Mouse (Mus musculus) ZHBTc4 (cell line): ENCODE data around the gene Abhd16a.

ENCODE experiments used
- DNase-seq: peaks from one replicate; pipeline ENCODE4 v3.0.0-alpha.2; 2011; ENCODE audit warnings: low read depth, low spot score

Gene Abhd16a

DNA sequence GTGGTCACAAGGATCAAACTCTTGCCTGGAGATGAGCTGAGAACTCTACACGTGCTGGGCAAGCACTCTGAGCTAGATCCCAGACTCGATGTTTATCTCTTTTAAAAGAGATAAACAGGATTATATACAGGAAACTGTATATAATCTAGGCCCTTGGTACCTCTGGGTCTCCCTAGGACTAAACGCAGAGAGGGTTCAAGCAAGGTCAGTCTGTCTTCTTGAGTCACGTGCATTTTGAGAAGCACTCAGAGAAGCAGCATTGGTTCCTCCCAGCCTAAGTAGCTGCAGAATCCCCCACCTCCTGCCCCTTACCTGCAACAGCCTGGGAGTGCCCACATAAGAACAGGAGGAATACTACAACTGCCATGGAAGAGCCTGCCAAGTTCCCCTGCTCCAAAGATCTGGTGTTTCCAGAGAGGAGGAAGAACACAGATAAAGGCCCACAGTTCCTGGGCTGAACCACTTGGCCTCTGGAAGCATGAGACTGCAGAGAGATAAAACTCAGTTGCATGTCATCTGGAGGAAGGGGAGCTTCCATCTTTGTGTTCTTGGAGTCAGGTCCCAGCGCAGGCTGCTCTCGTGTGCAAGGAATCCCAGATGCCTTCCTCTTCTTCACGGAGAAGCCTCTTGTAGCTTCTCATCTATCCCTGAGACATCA is 3.7 kb upstream of the Abhd16a start, which contains the start of gene Ly6g6f:
Gene Ly6g6f, minus strand, starts transcription at position 403 of the 658 bp plus-strand sequence.
- no peak for DNase-seq

DNA sequence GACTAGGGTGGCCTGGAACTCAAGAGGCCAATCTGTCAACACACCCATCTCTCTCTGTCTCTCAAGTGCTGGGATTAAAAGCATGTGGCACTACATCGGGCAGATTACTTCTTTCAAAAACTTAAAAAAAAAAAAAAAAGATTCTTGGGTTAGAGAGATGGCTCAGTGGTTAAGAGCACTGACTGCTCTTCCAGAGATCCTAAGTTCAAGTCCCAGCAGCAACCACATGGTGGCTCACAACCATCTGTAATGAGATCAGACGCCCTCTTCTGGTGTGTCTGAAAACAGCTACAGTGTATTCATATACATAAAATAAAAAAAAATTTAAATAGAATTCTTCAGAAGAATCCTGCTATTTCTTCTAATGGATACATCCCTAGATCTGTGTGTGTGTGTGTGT is 912 bp upstream of the Abhd16a start:
- DNase-seq: peak; percentile 51

DNA sequence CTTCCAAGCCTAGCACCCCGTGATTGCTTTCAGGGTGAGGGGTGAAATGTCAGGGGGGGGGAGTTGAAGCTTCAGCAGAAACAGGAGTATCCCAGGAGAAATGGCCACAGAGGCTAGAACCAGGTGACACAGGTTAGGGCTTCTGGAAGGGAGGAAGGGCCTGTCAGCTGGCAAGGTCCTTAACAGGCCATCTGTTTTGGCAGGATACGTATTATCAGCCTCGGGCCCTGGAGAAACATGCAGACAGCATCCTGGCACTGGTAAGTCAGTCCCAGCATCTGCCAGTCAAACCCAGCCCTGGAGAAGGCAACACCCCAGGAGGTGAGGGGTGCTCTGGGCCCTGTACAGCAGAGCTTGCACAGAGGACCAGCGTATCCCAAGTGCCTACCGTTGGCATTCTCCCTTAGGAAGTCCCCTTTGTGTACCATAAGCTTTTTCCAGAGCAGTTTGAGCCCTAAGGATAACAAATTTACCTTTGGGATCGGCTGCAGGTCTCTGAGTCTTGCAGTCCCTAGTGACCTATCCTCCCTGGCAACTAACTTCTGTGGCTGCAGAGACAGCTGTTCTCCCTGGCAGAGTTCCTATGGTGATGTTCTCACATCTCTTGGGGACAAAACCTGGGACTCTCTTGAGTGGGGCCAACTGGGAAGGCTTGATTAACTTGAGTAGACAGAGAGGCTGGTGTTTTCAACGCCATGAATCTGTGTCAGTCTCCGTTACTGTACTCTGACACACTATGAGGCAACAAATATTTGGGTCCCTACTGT is 1.3 kb downstream of the Abhd16a start:
- DNase-seq: no peak

DNA sequence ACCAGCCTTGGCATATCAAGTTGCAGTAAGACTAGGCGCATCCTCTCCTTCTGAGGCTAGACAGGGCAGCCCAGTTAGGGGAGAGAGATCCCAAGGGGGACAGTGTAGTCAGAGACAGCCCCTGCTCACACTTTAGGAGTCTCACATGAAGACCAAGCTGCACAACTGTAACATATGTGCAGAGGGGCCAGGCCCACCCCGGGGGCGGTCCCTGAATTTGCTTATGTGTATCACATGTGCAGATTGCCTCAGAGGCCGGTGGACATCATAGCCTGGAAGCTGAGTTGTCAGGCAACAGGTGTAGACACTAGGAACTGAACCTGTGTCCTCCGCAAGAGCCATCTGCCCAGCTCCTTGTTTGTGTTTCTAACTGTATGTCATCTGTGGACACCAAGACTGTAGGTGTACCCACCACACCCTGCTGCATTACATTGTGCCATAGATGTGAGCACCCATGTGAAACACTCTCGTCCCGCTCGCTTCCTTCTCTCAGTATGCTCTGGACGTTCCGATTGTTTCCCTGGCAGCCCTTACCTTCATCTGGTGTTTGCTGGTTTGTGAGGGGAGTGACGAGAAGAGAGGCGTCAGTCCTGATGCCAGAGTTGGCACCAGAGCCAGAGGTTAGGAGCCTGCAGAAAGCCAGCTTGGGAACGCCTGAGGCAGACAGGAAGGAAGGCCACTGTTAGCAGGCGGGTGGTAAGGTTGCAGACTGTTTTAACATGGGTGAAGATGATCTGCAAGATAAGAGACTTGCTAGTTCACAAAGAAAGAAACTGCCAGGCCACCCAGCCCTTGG is 3.5 kb downstream of the Abhd16a start:
- no peak for DNase-seq

DNA sequence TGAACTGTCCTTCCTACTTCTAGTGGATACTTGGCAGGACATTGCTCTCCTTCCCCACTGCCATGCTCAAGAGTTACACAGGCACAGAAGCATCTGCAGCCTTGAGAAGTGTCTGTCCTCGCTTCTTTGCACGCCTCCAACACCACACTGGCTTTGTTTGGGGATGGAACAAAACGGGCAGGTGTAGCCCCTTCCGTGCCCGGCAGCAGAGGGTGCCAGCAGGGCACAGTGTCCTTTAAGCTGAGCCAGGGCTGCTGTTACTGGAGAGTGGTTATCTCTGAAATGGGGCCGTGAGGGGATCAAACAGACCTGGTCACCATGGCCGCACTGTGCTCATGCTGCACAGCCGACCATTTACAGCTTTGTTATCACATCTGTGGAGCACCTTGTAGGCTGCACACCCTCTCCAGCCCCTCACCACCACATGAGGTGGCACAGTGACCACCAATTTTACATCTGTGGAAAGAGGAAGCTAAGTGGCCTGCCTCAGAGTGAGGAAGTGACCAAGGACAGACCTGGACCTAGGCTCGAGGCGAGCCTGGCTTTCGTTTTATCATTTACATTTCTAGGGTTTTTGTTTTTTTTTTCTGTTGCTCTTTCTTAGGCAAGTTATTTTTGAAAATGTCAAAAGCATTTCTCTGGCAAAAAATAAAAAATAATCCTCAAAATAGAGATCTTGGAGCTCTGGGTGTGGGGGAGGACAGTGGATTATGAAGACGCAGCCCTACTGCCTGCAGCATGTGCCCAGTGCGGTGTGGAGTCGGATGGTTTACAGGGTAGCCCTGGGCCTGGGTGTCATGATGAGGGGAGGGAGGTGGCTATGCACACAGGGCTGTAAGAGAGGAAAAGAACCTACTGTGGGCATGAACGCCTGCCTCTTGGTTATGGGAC is 5.7 kb downstream of the Abhd16a start:
- no peak for DNase-seq

DNA sequence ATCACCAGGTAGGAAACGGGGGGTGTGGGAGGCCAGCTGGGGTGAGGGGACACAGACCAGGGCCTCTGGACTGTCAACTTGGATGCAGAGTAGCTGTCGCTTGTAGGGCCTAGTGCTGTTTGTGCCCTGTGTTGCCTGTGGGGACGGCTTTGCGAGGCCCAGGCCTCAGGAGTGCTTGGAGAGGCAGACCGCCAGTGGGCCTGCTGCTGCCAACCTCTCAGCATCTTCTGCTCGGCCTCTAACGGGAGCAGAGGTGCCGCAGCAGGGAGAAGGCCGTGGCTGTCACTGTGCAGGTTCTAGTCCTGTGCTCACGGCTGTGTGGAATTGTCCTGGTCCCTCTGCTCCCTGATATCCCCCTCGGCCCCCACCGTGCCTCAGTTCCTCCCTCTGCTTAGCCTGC is 7.5 kb downstream of the Abhd16a start:
- no peak for DNase-seq

DNA sequence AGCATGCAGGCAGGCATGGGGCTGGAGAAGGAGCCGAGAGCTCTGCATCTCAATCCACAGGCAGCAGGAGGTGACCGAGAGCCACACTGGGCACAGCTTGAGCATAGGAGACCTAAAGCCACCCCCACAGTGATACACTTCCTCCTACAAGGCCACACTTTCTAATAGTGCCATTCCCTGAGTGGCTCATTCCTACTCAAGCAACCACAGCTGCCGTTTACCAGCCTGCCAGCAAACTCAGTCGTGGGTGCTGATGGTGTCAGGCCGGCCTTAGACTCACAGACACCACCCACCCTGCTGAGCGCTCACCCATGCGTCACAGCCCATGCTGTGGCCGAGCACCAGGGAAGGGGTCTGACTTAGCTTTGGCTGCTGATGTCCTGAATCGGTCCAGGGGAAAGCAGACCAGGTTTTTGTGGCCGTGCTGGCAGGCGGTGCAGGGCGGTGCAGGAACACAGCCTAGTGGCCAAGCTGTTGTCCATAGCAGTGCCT is 8.1 kb downstream of the Abhd16a start:
- DNase-seq: peak; percentile 23

DNA sequence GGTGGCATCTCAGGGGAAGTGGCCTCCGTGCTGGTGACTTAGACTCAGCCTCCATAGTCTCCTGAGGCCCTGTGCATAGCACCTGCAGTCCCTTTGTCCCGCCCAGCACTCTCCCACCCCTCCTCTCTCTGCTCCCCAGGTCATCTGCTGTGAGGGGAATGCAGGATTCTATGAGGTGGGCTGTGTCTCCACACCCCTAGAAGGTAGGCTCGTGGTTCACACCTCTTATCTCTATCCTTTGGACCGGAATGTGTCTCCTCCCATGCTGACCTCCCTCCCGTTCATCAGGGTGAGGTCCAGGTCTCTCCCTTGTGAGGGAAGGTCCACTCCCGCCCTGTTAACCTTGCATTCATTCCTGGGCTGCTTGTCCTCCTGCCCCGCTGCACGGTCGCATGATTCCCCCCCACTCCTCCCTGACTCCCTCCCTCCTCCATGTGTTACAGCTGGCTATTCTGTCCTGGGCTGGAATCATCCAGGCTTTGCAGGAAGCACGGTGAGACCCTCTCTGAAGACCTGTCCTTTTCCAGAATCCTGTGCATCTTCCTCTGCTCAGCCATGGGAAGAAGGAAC is 11.2 kb downstream of the Abhd16a start:
- no peak for DNase-seq

DNA sequence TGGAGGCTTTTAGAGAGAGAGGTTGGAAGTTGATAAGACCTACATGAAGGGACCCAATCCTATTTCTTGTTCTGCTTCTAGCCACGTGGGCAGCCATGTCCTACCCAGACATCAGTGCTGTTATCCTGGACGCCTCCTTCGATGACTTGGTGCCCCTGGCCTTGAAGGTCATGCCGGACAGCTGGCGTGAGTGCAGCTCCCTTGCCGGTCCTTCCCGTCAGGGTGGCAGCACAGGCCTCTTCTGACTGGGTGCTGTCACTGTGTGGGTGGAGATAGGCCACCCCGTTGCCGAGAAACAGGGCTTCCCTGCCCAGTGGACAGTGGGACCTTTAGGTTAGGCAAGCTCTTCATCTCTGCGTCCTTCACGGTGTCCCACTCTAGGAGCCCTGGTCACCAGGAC is 12.1 kb downstream of the Abhd16a start:
- no peak for DNase-seq

DNA sequence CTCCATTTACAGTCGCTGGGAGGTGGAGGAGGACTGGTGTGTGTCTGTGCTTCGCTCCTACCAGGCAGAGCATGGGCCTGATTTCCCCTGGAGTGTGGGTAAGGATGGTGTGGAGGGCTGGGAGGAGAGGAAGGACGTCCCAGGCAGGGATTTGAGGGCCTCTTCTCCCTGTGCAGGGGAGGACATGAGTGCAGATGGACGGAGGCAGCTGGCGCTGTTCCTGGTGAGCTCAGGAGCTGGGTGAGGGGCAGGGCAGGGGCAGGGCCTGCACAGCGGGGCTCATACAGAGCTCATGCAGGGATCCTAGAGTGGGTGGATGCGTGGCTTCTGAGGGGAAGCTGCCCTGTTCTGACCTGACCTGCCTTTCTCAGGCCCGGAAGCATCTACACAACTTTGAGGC is 13.2 kb downstream of the Abhd16a start:
- no peak for DNase-seq

DNA sequence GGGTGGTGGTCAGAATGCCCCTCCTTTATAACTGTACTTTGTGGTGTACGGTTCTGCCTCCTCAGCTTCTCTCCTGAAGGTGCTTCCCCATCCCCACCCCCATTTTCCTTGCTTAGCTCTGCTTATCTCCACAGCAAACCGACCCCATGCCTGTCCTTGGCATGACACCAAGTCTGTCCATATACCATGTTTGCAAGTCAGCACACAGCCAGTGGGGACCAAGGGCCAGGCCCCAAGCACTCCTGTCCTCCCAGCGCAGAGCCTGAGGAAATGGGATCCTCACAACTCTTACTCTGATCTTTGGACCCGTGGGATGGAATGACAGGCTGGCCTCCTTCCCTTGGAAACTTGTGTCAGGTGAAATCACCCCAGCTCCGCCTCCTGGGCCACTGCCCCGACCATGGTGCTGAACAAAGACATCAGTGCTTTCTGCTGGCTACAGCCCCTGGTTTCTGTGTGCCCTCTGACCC is 14.2 kb downstream of the Abhd16a start:
- no peak for DNase-seq

DNA sequence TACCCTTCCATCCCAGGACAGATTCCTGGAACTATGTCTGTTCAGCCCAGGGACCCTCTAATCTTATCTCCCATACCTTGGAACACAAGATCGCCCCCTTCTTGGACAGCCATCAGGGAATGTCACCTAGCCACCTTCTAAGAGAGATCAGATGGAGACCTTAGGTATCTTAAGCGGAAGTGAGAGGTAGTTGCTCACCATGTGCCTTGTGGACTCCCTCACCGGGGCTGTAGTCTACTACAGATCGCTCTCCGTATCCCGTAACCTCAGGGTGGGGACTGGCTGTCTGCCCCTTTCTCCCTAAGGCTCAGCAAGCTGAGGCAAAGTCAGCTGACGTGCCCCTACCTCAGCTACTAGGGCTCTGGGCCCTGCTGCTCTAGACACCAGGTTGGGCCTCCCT is 15.0 kb downstream of the Abhd16a start:
- no peak for DNase-seq

DNA sequence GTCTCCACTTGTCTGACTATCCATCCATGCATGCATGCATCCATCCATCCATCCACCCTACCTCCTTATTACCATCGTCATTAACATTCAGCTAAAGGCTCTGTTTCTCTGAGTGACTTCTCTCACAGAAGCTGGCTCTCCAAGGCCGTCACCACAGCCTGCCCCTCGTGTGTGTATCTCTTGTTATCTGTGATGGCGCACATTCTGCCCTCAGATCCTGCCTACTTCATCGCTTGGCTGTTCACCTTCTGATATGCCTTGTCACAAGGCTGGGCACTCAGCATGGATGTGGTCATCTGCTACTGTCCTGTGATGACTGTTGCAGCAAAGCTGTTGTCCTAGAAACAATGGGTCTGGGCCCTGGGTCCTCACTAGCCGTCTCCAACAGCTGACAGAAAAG is 15.7 kb downstream of the Abhd16a start:
- DNase-seq: no peak

DNA sequence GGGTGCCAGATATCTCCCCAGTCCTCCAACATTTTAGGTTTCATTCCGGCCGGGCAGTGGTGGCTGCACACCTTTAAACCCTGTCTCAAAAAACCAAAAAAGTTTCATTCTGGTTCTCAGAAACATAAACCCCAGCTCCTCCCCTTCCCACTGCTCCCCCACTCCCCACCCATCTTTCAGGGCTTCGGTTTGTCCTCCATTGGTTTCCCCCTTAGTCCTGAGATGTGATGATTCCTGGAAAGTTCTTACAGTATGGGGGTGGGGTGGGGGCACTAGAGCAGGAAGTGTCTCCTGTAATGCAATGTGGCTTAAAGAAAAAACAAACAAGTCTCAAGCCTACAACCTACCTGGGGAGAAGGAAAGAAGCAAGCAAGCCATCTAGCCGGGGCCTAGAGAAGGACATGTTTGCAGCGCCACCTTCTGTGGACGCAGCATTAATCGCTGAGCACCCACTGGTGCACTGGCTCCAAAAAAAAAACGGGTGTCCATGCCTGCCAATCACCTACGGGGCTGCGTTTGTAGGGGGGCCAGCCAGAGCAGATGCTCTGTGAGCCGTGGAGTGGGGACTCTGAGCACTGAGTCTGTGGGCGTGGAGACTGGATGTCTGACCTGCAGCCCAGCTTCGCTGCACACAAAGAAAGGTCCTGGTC is 16.8 kb downstream of the Abhd16a start:
- DNase-seq: peak; percentile 50

DNA sequence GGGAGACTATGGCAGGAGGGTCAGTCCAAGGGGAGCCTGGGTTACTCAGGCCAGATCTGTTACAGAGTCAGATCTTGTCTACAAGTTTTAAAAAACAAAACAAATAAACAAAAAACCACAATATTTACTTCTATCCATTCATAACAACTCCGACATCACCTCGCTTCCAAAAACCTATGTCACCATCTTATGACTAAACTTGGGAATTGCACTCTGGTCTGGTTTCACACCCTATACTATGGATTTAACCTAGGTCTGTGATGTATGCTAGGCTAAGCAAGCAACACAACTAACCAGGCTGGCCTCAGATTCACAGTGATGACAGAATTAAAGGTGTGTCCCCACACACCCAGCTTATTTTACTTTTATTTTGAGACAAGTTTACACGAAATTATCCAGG is 17.5 kb downstream of the Abhd16a start:
- no peak for DNase-seq

DNA sequence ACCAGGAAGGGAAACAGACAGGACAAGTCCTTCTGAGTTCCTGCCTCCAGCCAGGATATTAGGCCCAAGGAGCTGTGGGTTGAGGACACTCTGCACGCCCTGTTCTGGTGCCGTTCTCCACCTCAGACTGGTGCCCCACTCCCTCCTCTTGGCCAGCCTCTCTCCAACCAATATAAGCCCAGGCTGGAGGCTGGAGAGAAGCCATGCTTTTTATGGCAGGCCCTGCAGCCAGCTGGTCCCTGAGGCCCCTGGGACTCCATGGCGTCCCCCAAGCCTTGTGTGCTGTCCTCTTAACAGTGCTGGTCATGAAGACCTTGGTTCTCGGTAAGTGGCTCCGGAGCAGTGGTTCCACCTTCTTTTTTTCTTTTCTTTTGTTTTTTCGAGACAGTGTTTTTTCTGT is 19.0 kb downstream of the Abhd16a start, which contains the start of gene Ly6g5c:
Gene Ly6g5c, plus strand, starts transcription at position 183 of the 400 bp plus-strand sequence.
- no peak for DNase-seq

DNA sequence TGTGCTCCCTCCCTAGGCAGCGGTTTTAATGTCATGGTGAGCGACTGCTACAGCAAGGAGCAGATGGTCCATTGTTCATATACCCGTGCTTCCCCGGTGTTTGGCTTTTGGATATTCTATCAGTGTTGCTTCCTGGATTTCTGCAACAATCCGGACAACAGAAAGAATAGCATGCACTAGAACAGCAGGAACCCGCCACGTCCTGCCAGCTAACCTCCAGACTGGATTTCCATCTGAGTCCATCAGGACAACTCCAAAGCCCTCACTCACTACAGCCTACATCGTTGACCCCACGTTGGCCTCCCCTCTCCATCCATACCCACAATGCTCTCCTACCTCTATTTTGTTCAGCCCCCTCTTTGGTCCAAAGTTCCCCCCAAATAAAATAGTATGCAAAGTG is 22.7 kb downstream of the Abhd16a start:
- DNase-seq: no peak

DNA sequence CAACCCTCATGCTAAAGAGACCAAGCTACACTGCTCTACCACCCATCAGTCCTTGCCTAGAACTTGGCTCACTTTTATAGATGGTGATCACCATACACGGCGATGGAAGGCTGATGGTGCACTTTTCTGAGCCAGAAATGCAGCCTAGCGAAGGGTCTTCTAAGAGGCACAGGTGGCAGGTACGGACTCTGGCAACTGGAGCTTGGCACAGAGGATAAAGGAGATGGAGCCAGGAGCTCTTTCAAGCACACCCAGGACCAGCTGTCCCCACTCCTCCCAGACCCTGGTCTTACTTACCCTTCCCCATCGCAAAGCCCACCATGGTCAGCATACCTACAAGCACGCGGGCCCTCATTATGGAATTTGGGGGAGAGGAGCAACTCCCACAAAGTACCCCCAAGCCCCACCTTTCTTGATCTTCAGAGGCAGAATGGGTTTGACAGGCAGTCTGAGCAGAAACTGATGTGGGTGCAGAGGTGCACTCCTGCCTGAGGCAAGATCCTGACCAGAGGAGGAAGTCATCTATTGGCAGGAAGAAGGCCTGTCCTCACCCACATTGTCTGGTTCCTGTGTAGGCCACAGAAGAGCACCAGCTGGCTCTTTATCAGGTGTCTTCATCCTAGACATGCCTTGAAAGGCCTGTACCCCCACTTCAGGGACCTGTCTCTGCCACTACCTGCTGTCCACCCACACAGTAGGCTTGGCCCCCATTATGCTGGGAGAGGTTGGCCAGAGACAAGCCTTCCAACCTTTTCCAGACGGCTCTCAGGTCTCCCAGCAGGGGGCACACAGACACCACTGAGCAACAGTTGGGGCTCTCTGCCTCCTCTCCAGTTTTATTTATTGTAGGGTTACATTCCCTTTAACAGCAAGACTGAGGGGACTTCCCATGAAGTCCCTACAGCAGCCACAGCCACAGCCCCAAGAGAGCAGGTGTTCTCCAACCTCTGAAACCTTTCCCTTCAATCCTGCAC is 26.3 kb downstream of the Abhd16a start, which contains the start of gene Ly6g5b:
Gene Ly6g5b, minus strand, starts transcription at position 383 of the 974 bp plus-strand sequence.
- no peak for DNase-seq

DNA sequence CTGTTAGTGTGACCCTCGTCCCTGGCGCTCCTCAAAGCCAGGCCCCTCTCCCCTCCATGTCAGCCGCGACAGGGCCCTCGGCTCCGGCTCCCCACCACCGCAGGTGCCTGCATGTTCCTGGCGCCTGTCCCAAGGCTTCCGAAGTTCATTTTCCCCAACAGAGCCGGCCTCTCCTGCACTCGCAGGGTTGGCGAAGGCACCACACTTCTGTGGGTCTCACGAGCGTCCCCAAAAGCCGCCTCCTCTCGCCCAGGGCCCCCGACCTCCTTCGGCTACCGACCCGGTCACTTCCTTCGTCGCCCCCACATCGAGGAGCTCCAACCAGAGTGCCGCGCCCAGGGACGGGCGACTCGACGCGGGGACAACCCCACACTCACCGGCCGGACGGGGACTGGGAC is 31.7 kb downstream of the Abhd16a start:
- peak; percentile 40 for DNase-seq
